Mouse (Mus musculus) forebrain, embryonic 11.5 days (tissue): Measurements from ENCODE around the gene Pzp. TPM values are rescaled to one million over a fixed set of nuclear protein-coding genes. Genes with fewer than 3 reads are reported as not detected.

Source experiments
- ATAC-seq: fragments of 200-750 bp; cut with Nextera tagmentation; replicated peaks from 2 replicates; pipeline ENCODE4 v1.8.0; 2017; ENCODE audit warnings: moderate TSS enrichment; ENCODE audit not compliant: low FRiP score
- DNase-seq: peaks from one replicate; pipeline ENCODE4 v3.0.0-alpha.2; 2017; ENCODE audit warnings: low spot score
- H3K27ac ChIP-seq: fragments of 300-500 bp; sonication (generic); 2 replicates; pipeline ENCODE4 v1.5.1; 2014; ENCODE audit warnings: low read depth, low read length
- H3K27me3 ChIP-seq: fragments of 300-500 bp; sonication (generic); 2 replicates; pipeline ENCODE4 v1.6.1; 2014; ENCODE audit warnings: mild to moderate bottlenecking, low read length, mixed read lengths; ENCODE audit not compliant: control insufficient read depth, insufficient read depth
- H3K36me3 ChIP-seq: fragments of 300-500 bp; sonication (generic); 2 replicates; pipeline ENCODE4 v1.6.1; 2014; ENCODE audit warnings: mild to moderate bottlenecking, low read length, moderate library complexity, mixed read lengths; ENCODE audit not compliant: control insufficient read depth, insufficient read depth
- H3K4me1 ChIP-seq: fragments of 300-500 bp; sonication (generic); replicated peaks from 2 replicates; pipeline ENCODE4 v1.6.1; 2014; ENCODE audit warnings: low read length, mixed read lengths; ENCODE audit not compliant: control insufficient read depth, insufficient read depth
- H3K4me2 ChIP-seq: fragments of 300-500 bp; sonication (generic); 2 replicates; pipeline ENCODE4 v1.6.1; 2014; ENCODE audit warnings: low read depth, mild to moderate bottlenecking, low read length, moderate library complexity, mixed read lengths; ENCODE audit not compliant: severe bottlenecking
- H3K4me3 ChIP-seq: fragments of 300-500 bp; sonication (generic); 2 replicates; pipeline ENCODE4 v1.5.1; 2014; ENCODE audit warnings: low read depth, low read length
- H3K9ac ChIP-seq: fragments of 300-500 bp; sonication (generic); 2 replicates; pipeline ENCODE4 v1.6.1; 2014; ENCODE audit warnings: low read length
- H3K9me3 ChIP-seq: fragments of 300-500 bp; sonication (generic); 2 replicates; pipeline ENCODE4 v1.6.1; 2016; ENCODE audit warnings: low read length, mixed read lengths; ENCODE audit not compliant: control insufficient read depth
- WGBS: fragments of 180-500 bp; shearing (Covaris S2); extraction: QIAGEN DNeasy Blood & Tissue Kit; methylation state at CpG from one replicate; pipeline ENCODE4 v1.1.7; 2014; 5-methylcytosine and 5-hydroxymethylcytosine counted together
- polyA plus RNA-seq: library from polyadenylated mRNA; unstranded; fragments of >200 nt; fragmentation: Nextera tagmentation; extraction: Ambion mirVana; gene quantifications from 2 replicates; pipeline ENCODE4 v1.2.1, GENCODE M21; 2014

The Pzp gene
- polyA plus RNA-seq, 1 experiment from 2014 or later: 0.05 TPM

DNA sequence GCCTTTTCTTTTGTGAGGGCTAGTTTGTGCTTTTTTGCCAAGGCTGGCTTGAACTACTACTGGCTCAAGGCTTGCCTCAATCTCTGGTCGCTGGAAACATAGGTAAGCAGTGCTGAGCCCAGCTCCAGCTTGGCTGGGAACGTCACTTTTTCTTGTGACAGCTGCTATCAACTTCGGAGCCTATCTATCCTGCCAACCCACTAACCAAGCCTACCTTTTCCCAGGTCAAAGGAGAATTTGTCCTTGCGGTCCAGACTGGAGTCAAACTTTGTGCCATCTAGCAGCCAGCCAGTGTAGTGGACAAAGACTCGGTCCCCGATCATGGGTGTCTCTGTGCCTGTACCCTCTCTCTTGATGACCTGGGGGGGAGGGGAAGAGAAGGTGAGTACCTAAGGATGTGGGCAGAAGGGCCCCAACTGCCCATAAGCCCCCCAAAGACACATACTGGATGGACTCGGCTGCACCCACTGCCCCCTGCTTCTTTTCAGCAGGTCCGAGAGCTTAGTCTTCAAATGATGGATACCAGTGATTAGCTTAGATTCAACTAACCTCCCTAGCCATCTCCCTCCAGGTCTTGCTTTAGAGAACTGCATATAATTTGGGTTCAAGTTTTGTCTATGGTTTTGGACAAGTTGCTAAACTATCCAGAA is 90.0 kb downstream of the Pzp start:
- Histone ChIP-seq H3K4me3 (peak overlapping the region; percentile 96), H3K9ac (peak overlapping the region; percentile 97), H3K27ac (no peak overlapping the region), H3K36me3 (peaks cover 42% of the 10 kb centered on the region), H3K9me3 (no peaks in the 10 kb centered on the region), H3K4me1 (peaks cover 9% of the 10 kb centered on the region), H3K27me3 (no peaks in the 10 kb centered on the region; the same call in 1 of the 2 replicates), H3K4me2 (peak overlapping the region; percentile 83)
- ATAC-seq (no peak), DNase-seq (peak; percentile 31)
- WGBS: 88% methylated on average over 8 of the region's 8 CpGs

DNA sequence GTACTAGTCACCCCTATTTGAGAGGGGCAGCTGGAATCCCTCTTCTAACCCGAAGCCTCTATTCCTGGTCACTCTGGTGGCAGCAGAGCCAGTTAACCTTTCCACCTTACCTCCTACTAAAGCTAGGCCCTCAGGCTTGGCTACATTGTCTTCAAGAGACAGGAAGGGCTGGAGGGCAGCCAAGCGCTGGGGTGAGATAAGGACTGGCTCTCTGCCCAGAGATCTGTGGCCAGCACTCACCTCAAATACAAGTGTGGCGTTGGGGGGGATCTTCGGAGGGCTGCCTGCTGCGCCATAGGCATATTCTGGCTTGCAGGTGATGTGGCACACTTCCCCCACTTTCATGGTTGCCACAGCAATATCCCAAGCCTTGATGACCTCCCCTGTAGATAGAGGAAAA is 91.0 kb downstream of the Pzp start:
- peaks cover 46% of the 10 kb centered on the region for H3K36me3 ChIP-seq
- no peak for ATAC-seq
- DNase-seq: peak; percentile 43
- no peak overlapping the region for H3K4me2 ChIP-seq
- H3K27ac ChIP-seq: no peak overlapping the region
- H3K9ac ChIP-seq: no peak overlapping the region
- H3K4me1 ChIP-seq: peaks cover 9% of the 10 kb centered on the region
- 90% methylated on average over 5 of the region's 5 CpGs for WGBS
- no peaks in the 10 kb centered on the region for H3K9me3 ChIP-seq
- H3K4me3 ChIP-seq: no peak overlapping the region
- no peaks in the 10 kb centered on the region; the same call in 1 of the 2 replicates for H3K27me3 ChIP-seq

Other genes starting within 250 kb of the Pzp start
- 1.1 TPM in 2 replicates for gene Tead4, start 225.9 kb downstream of the Pzp start, polyA plus RNA-seq
- gene Tulp3, start 170.9 kb downstream of the Pzp start, polyA plus RNA-seq: 17.7 and 23.7 TPM in 2 replicates
- gene Rhno1, start 163.8 kb downstream of the Pzp start, polyA plus RNA-seq: 197 and 205 TPM in 2 replicates
- 89.6 and 91.9 TPM in 2 replicates for gene Foxm1, start 163.8 kb downstream of the Pzp start, polyA plus RNA-seq
- gene Tex52, start 151.3 kb downstream of the Pzp start, polyA plus RNA-seq: 0.51 and 0.84 TPM in 2 replicates
- gene Gm44596, start 151.2 kb downstream of the Pzp start, polyA plus RNA-seq: not detected in 2 replicates
- 2.7 and 3.8 TPM in 2 replicates for gene Nrip2, start 127.4 kb downstream of the Pzp start, polyA plus RNA-seq
- gene Itfg2, start 101.8 kb downstream of the Pzp start, polyA plus RNA-seq: 34.6 and 35.3 TPM in 2 replicates
- 601 and 640 TPM in 2 replicates for gene Fkbp4, start 88.0 kb downstream of the Pzp start, polyA plus RNA-seq
- not detected in 2 replicates for gene A2ml1, start 54.9 kb upstream of the Pzp start, polyA plus RNA-seq
- gene Klrb1a, start 96.8 kb upstream of the Pzp start, polyA plus RNA-seq: not detected in 2 replicates
- gene Clec2h, start 135.7 kb upstream of the Pzp start, polyA plus RNA-seq: not detected in 2 replicates
- not detected in 2 replicates for gene Klrb1, start 196.3 kb upstream of the Pzp start, polyA plus RNA-seq